Comparison of ENCODE assay signal across 30 mouse cellular contexts in the genomic region with DNA sequence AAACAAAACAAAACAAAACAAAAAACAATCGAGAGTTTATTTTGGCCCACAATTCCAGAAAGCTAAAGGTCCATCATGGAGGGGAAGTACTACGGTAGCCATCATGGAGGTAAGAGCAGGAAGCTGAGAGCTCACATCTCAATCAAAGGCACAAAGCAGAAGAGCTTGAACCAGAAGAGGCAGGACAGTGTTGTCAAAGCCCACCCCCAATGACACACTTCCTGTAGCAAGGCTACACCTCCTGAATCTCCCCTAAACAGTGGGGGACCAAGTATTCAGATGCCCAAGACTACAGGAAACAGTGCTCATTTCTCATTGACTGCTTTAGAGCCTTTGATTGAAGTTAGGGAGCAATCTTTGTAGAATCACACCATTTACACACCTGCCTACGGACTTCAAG.
"Had no signal": no experiment of that assay in that cellular context is flagged by ENCODE, and none has a peak within 500 bp of the region (broad histone marks: within the 10 kb centered on the region; RNA-seq: fewer than 3 reads in every experiment).

No protein-coding gene starts in this region.

- H3K4me3 ChIP-seq: limb, embryonic 10.5 days; limb, embryonic 12.5 days; limb, embryonic 13.5 days; limb, embryonic 15.5 days; liver, embryonic 12.5 days; liver, embryonic 13.5 days; liver, embryonic 15.5 days; lung, embryonic 15.5 days; megakaryocyte, embryonic 14.5 days; midbrain, embryonic 10.5 days; midbrain, embryonic 12.5 days; midbrain, embryonic 13.5 days; midbrain, embryonic 15.5 days; myocyte had no signal

- H3K9me3 ChIP-seq: limb, embryonic 10.5 days; limb, embryonic 12.5 days; limb, embryonic 13.5 days; limb, embryonic 15.5 days; liver, embryonic 12.5 days; liver, embryonic 13.5 days; liver, embryonic 15.5 days; lung, embryonic 15.5 days; megakaryocyte, embryonic 14.5 days; midbrain, embryonic 10.5 days; midbrain, embryonic 12.5 days; midbrain, embryonic 13.5 days; midbrain, embryonic 15.5 days had no signal

- H3K27me3 ChIP-seq: limb, embryonic 12.5 days; limb, embryonic 13.5 days; limb, embryonic 15.5 days; liver, embryonic 12.5 days; liver, embryonic 13.5 days; liver, embryonic 15.5 days; lung, embryonic 15.5 days; megakaryocyte, embryonic 14.5 days; midbrain, embryonic 12.5 days; midbrain, embryonic 13.5 days; midbrain, embryonic 15.5 days had no signal

- H3K9ac ChIP-seq: limb, embryonic 12.5 days; limb, embryonic 13.5 days; limb, embryonic 15.5 days; liver, embryonic 12.5 days; liver, embryonic 13.5 days; liver, embryonic 14.5 days; liver, embryonic 15.5 days; liver, postnatal 0 days; lung, embryonic 14.5 days; lung, embryonic 15.5 days; midbrain, embryonic 12.5 days; midbrain, embryonic 13.5 days; midbrain, embryonic 15.5 days had no signal

- ATAC-seq: liver, embryonic 12.5 days; liver, postnatal 0 days; lung, postnatal 0 days; midbrain, embryonic 13.5 days; midbrain, embryonic 15.5 days; midbrain, embryonic 16.5 days had no signal

- H3K36me3 ChIP-seq: limb, embryonic 10.5 days; limb, embryonic 12.5 days; limb, embryonic 13.5 days; limb, embryonic 15.5 days; liver, embryonic 12.5 days; liver, embryonic 13.5 days; liver, embryonic 15.5 days; lung, embryonic 15.5 days; midbrain, embryonic 10.5 days; midbrain, embryonic 12.5 days; midbrain, embryonic 13.5 days; midbrain, embryonic 15.5 days had no signal

- H3K4me1 ChIP-seq: limb, embryonic 10.5 days; limb, embryonic 12.5 days; limb, embryonic 13.5 days; limb, embryonic 15.5 days; liver, embryonic 12.5 days; liver, embryonic 13.5 days; liver, embryonic 15.5 days; lung, embryonic 15.5 days; megakaryocyte, embryonic 14.5 days; midbrain, embryonic 10.5 days; midbrain, embryonic 12.5 days; midbrain, embryonic 13.5 days; midbrain, embryonic 15.5 days had no signal

- DNase-seq: left cerebral cortex, postnatal 4 days; liver; liver, embryonic 13.5 days; liver, postnatal 0 days; lung, adult 18-20 months; lung, adult 2 months; lung, embryonic 14.5 days; lung, postnatal 10 days; lung, postnatal 36 days; lung, postnatal 4 days; midbrain, embryonic 14.5 days had no signal

- H3K27ac ChIP-seq: limb, embryonic 10.5 days; limb, embryonic 12.5 days; limb, embryonic 13.5 days; limb, embryonic 15.5 days; liver, embryonic 12.5 days; liver, embryonic 13.5 days; liver, embryonic 14.5 days; liver, embryonic 15.5 days; lung, embryonic 15.5 days; macrophage; midbrain, embryonic 10.5 days; midbrain, embryonic 12.5 days; midbrain, embryonic 13.5 days; midbrain, embryonic 15.5 days had no signal

- H3K4me2 ChIP-seq: limb, embryonic 12.5 days; limb, embryonic 13.5 days; limb, embryonic 15.5 days; liver, embryonic 11.5 days; liver, embryonic 12.5 days; liver, embryonic 13.5 days; liver, embryonic 15.5 days; lung, embryonic 14.5 days; lung, embryonic 15.5 days; midbrain, embryonic 11.5 days; midbrain, embryonic 12.5 days; midbrain, embryonic 13.5 days; midbrain, embryonic 15.5 days had no signal
